Comparison of ENCODE assay signal across 8 mouse cellular contexts in the genomic region with DNA sequence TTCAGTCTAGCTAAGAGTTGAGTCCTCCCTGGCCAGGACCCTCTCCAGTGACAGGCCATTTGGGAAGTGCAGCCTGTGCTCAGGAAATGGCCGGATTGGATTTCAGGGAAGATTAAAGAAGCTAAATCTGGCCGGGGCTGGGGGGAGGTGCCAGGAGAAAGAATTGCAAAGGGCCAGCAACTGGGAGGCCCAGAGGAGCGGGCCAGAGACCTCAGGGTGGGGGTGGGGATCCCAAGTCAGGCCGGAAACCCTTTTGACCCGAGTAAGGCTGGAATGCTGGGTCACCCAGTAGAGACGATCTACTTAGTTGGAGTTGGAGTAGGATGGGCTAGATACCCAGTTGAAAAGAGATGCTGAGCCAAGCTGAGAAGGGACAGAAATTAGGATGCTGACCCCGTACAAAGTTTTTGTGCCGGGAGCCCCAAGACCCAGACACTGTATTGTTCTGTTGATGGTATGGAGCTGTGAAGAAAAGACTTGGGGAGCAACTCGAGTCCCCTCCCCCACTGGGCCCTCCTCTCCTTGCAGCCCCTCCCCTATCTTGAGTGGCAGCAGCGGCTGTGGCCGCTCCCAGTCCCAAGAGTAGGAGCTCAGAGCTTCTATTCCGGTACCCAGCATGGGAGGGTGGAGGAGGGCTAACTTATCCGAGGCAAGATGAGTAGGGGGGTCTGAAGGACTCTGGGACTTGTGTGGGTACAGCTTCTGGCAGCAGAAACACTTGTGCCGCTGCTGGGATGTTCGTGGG. TPM values are rescaled to one million over a fixed set of nuclear protein-coding genes. Genes with fewer than 3 reads are reported as not detected.
DNase-seq lines count a peak whose midpoint lies in the region; ATAC-seq and TF ChIP-seq lines count a peak whose summit lies in the region.

No protein-coding gene starts in this region.

- no peaks in the 10 kb centered on the region for H3K9me3 ChIP-seq in E14TG2a.4 (ENCODE audit: low read length)
- H3K9me3 ChIP-seq in embryonic facial prominence, embryonic 11.5 days (replicated peaks; ENCODE audit: control insufficient read depth, low read length), result no peaks in the 10 kb centered on the region
- no peaks in the 10 kb centered on the region for H3K9me3 ChIP-seq in heart, embryonic 16.5 days (replicated peaks; ENCODE audit: control insufficient read depth, low read length)
- no peaks in the 10 kb centered on the region for H3K9me3 ChIP-seq in limb, embryonic 13.5 days
- no peaks in the 10 kb centered on the region for H3K9me3 ChIP-seq in stomach, embryonic 14.5 days (ENCODE audit: control insufficient read depth, low read depth, low read length)

- H3K4me1 ChIP-seq in E14TG2a.4 (replicated peaks; ENCODE audit: low read depth, low read length), result peaks cover 55% of the 10 kb centered on the region
- H3K4me1 ChIP-seq in embryonic facial prominence, embryonic 11.5 days (ENCODE audit: control insufficient read depth, insufficient read depth, low read length), result peaks cover 20% of the 10 kb centered on the region
- H3K4me1 ChIP-seq in heart, embryonic 16.5 days (ENCODE audit: control insufficient read depth, insufficient read depth, low read length), result peaks cover 48% of the 10 kb centered on the region
- peaks cover 39% of the 10 kb centered on the region for H3K4me1 ChIP-seq in limb, embryonic 13.5 days
- H3K4me1 ChIP-seq in stomach, embryonic 14.5 days (ENCODE audit: control insufficient read depth, insufficient read depth, low read length), result peaks cover 24% of the 10 kb centered on the region

- peak overlapping the region; percentile 73 for H3K4me3 ChIP-seq in E14TG2a.4 (replicated peaks; ENCODE audit: low read length)
- H3K4me3 ChIP-seq in embryonic facial prominence, embryonic 11.5 days (ENCODE audit: low read depth, low read length), result no peak overlapping the region
- H3K4me3 ChIP-seq in heart, embryonic 16.5 days (ENCODE audit: low read length), result no peak overlapping the region
- H3K4me3 ChIP-seq in limb, embryonic 13.5 days, result no peak overlapping the region
- no peak overlapping the region for H3K4me3 ChIP-seq in stomach, embryonic 14.5 days (ENCODE audit: low read depth, low read length)

- no peak for TF ChIP-seq CTCF in E14TG2a.4 (conservative IDR thresholded peaks at IDR 0.05; ENCODE audit: low read length)

- H3K36me3 ChIP-seq in E14TG2a.4 (ENCODE audit: insufficient read depth, low read length), result no peaks in the 10 kb centered on the region
- H3K36me3 ChIP-seq in embryonic facial prominence, embryonic 11.5 days (replicated peaks; ENCODE audit: control insufficient read depth, insufficient read depth, low read depth, low read length), result no peaks in the 10 kb centered on the region
- H3K36me3 ChIP-seq in heart, embryonic 16.5 days (ENCODE audit: control insufficient read depth, insufficient read depth), result no peaks in the 10 kb centered on the region
- no peaks in the 10 kb centered on the region for H3K36me3 ChIP-seq in limb, embryonic 13.5 days
- no peaks in the 10 kb centered on the region for H3K36me3 ChIP-seq in stomach, embryonic 14.5 days (ENCODE audit: control insufficient read depth, insufficient read depth, low read length)

- peak; percentile 72 for DNase-seq in embryonic facial prominence, embryonic 11.5 days (ENCODE audit: low spot score)
- no peak for DNase-seq in cerebellum, postnatal 4 days (ENCODE audit: low spot score in 2 of 2)
- no peak for DNase-seq in cerebellum, adult 11-12 months
- no peak for DNase-seq in ovary, postnatal 10 days (ENCODE audit: low spot score)

- peak; percentile 37; the same call in 1 of the 2 replicates for ATAC-seq in embryonic facial prominence, embryonic 11.5 days (replicated peaks; ENCODE audit: insufficient number of reproducible peaks, low FRiP score, low TSS enrichment, low read depth)
- ATAC-seq in heart, embryonic 16.5 days (replicated peaks; ENCODE audit: extremely low read depth, insufficient read depth, low FRiP score), result peak; percentile 17; the same call in 1 of the 2 replicates
- ATAC-seq in limb, embryonic 13.5 days (ENCODE audit: low FRiP score, low read depth), result peak; percentile 78
- ATAC-seq in stomach, embryonic 14.5 days (ENCODE audit: insufficient number of reproducible peaks, insufficient read depth, low FRiP score, low read depth), result peak; percentile 43; the same call in 1 of the 2 replicates

- H3K27me3 ChIP-seq in E14TG2a.4 (ENCODE audit: insufficient read depth, low read length), result peaks cover 8% of the 10 kb centered on the region; the same call in 1 of the 2 replicates
- no peaks in the 10 kb centered on the region for H3K27me3 ChIP-seq in embryonic facial prominence, embryonic 11.5 days (ENCODE audit: control insufficient read depth, insufficient read depth, low read length)
- no peaks in the 10 kb centered on the region; the same call in 1 of the 2 replicates for H3K27me3 ChIP-seq in heart, embryonic 16.5 days (ENCODE audit: control insufficient read depth, insufficient read depth, low read length)
- peaks cover 10% of the 10 kb centered on the region; the same call in 1 of the 2 replicates for H3K27me3 ChIP-seq in limb, embryonic 13.5 days
- no peaks in the 10 kb centered on the region for H3K27me3 ChIP-seq in stomach, embryonic 14.5 days (ENCODE audit: control insufficient read depth, insufficient read depth, low read length)

- peak overlapping the region; percentile 38 for H3K9ac ChIP-seq in embryonic facial prominence, embryonic 11.5 days (replicated peaks; ENCODE audit: low read length)
- H3K9ac ChIP-seq in heart, embryonic 16.5 days (ENCODE audit: low read length), result peak overlapping the region; percentile 59
- H3K9ac ChIP-seq in limb, embryonic 13.5 days, result no peak overlapping the region
- H3K9ac ChIP-seq in stomach, embryonic 14.5 days (replicated peaks; ENCODE audit: low read depth, low read length), result no peak overlapping the region

- WGBS in embryonic facial prominence, embryonic 11.5 days, result 2% methylated on average over 15 of the region's 15 CpGs
- 5% methylated on average over 15 of the region's 15 CpGs for WGBS in heart, embryonic 16.5 days
- WGBS in limb, embryonic 13.5 days, result 9% methylated on average over 15 of the region's 15 CpGs
- 11% methylated on average over 15 of the region's 15 CpGs for WGBS in stomach, embryonic 14.5 days

- peak overlapping the region; percentile 61 for H3K27ac ChIP-seq in embryonic facial prominence, embryonic 11.5 days (replicated peaks; ENCODE audit: low read depth, low read length)
- peak overlapping the region; percentile 68 for H3K27ac ChIP-seq in heart, embryonic 16.5 days (ENCODE audit: low read length)
- peak overlapping the region; percentile 22; the same call in 1 of the 2 replicates for H3K27ac ChIP-seq in limb, embryonic 13.5 days
- H3K27ac ChIP-seq in stomach, embryonic 14.5 days (ENCODE audit: low read length), result peak overlapping the region; percentile 39; the same call in 1 of the 2 replicates

- H3K4me2 ChIP-seq in embryonic facial prominence, embryonic 11.5 days (ENCODE audit: low read depth, low read length), result no peak overlapping the region
- H3K4me2 ChIP-seq in heart, embryonic 16.5 days (ENCODE audit: low read depth, low read length), result peak overlapping the region; percentile 31
- H3K4me2 ChIP-seq in limb, embryonic 13.5 days (replicated peaks), result peak overlapping the region; percentile 27; the same call in 1 of the 2 replicates
- peak overlapping the region; percentile 22; the same call in 1 of the 2 replicates for H3K4me2 ChIP-seq in stomach, embryonic 14.5 days (replicated peaks; ENCODE audit: low read depth, low read length)

RNA-seq across cellular contexts. Expression of gene Des, which starts 15.7 kb away (rescaled TPM):
- polyA plus RNA-seq in embryonic facial prominence, embryonic 11.5 days (2014; fragmentation: Nextera tagmentation; extraction: Ambion mirVana), result 6.9 and 9.9 TPM in 2 replicates
- 469 and 480 TPM in 2 replicates for polyA plus RNA-seq in heart, embryonic 16.5 days (2015; fragmentation: Nextera tagmentation; extraction: Ambion mirVana)
- polyA plus RNA-seq in limb, embryonic 13.5 days (2015; fragmentation: Nextera tagmentation; extraction: Ambion mirVana), result 52.1 and 56.1 TPM in 2 replicates
- 43.7 and 51.0 TPM in 2 replicates for polyA plus RNA-seq in stomach, embryonic 14.5 days (2014; fragmentation: Nextera tagmentation; extraction: Ambion mirVana)

RNA-seq across cellular contexts. Expression of gene Dnpep, which starts 26.7 kb away (rescaled TPM):
- 123 and 146 TPM in 2 replicates for polyA plus RNA-seq in embryonic facial prominence, embryonic 11.5 days (2014; fragmentation: Nextera tagmentation; extraction: Ambion mirVana)
- 129 and 131 TPM in 2 replicates for polyA plus RNA-seq in heart, embryonic 16.5 days (2015; fragmentation: Nextera tagmentation; extraction: Ambion mirVana)
- polyA plus RNA-seq in limb, embryonic 13.5 days (2015; fragmentation: Nextera tagmentation; extraction: Ambion mirVana), result 116 and 117 TPM in 2 replicates
- 126 and 127 TPM in 2 replicates for polyA plus RNA-seq in stomach, embryonic 14.5 days (2014; fragmentation: Nextera tagmentation; extraction: Ambion mirVana)

RNA-seq across cellular contexts. Expression of gene Speg, which starts 30.6 kb away (rescaled TPM):
- polyA plus RNA-seq in embryonic facial prominence, embryonic 11.5 days (2014; fragmentation: Nextera tagmentation; extraction: Ambion mirVana), result 16.7 and 19.9 TPM in 2 replicates
- polyA plus RNA-seq in heart, embryonic 16.5 days (2015; fragmentation: Nextera tagmentation; extraction: Ambion mirVana), result 41.1 and 46.4 TPM in 2 replicates
- polyA plus RNA-seq in limb, embryonic 13.5 days (2015; fragmentation: Nextera tagmentation; extraction: Ambion mirVana), result 20.7 and 21.3 TPM in 2 replicates
- polyA plus RNA-seq in stomach, embryonic 14.5 days (2014; fragmentation: Nextera tagmentation; extraction: Ambion mirVana), result 53.8 and 54.9 TPM in 2 replicates

Comparison
In these comparisons a context has a peak if more than half of its experiments do, and no peak if none do; other contexts are left out.
1. ATAC-seq: peak in every context shown above with its lines; median percentile 78 in limb, embryonic 13.5 days; 43 in stomach, embryonic 14.5 days; 37 in embryonic facial prominence, embryonic 11.5 days; 17 in heart, embryonic 16.5 days.
2. H3K9ac ChIP-seq: peak in embryonic facial prominence, embryonic 11.5 days (single experiment) and heart, embryonic 16.5 days (single experiment); none in limb, embryonic 13.5 days (single experiment) and stomach, embryonic 14.5 days (single experiment).
3. Peak in every context shown above with its lines, with median percentiles within 50 percentile points of each other: H3K27ac ChIP-seq.